Mouse (Mus musculus) retina, postnatal 1 day (tissue): ENCODE data around the gene Gm9745.
"Not testable (repeated sequence)": the region's sequence is repeated elsewhere in the genome, so short reads cannot be mapped to it uniquely, and the experiment has no call there.

Experiments used
- DNase-seq: peaks from one replicate; pipeline ENCODE4 v3.0.0-alpha.2; 2012

The Gm9745 gene

DNA sequence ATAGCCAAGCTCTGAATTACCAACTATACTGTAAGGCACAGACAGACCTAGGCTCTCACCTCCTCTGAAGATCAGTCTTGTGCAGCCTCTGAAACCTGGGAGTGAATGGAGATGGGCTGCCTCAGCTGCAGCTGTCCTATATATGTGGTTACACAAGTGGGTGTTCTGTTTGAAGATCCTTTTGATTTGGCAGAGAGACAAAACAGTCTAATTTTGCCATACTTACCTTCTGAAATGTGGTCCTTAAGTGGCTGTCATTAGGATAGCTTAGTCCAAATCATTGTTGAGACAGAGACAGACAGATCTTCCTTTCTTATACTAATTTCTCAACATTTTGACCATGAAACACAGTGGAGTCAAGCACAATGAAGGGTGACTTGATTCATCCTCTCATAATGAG is at the start of gene Gm9745:
Gene Gm9745 (minus strand): TSS at position 101 of the 400 bp plus-strand sequence.
- not testable (repeated sequence) for DNase-seq

GRCm38 (mm10) chr13:8997221-8997620 is 49.2 kb upstream of the Gm9745 start:
- not testable (repeated sequence) for DNase-seq

- peak; percentile 98 for DNase-seq
Measured at GRCm38 (mm10) chr13:8995990-8996786, 48.2 kb upstream of the Gm9745 start, which contains the start of gene Gtpbp4. Gene Gtpbp4, minus strand, starts transcription at chr13:8996083.

DNA sequence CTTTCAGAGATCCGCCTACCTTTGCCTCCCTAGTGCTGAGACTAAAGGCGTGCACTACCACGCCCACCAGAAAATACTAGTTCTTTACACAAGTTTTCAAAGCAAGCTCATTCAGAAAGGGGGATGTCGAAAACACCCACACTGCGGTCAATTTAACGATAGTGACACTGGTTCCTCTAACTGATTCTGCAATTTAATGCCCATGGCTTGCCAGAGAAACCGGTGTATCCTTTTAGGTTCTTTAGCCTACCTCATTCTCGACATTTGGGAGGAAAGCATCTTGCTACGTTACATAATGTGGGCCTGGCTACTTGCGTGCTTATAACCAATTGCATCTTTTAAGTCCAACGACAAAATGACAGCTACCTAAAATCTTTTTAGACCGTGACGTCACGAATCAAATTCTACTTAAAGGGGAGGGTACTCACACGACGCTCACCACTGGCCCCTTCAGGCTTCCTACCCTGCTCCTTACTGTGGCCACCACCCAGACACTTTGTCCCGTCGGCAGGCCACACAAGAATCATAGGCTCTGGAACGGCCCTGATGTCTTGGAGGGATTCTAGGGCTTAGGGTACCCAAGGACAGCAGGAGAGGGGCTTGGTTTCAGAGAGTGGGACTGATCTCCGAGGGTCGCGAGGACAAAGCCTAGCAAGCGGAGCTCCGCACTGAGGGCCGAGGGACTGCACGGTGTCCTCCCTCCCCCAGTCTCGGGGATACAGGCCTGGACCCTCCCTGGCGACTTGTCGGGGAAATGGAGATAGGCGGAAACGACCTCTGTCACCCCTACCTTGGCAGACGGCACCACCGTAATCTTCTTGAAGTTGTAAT is 47.3 kb upstream of the Gm9745 start:
- DNase-seq = no peak

DNA sequence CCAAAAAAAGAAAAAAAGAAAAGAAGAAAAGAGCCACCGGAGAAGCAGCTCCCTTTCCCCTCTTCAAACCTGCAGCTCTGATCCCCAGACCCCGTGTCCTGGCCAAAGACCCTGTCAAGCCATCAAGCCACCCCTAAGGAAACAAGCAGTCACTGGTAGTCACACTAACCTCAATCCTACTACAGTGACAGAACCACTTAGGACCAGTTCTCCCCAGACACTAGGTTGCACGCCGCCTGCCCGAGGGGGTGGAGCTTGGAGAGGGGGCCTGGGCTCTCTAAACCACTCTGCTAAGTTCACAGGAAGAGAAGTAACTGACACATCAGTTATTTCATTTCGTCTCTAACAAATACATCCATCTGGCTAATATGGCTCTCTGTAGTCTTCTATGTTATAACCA is 44.2 kb upstream of the Gm9745 start:
- no peak for DNase-seq

GRCm38 (mm10) chr13:8972972-8973371 is 24.9 kb upstream of the Gm9745 start:
- DNase-seq = no peak

DNA sequence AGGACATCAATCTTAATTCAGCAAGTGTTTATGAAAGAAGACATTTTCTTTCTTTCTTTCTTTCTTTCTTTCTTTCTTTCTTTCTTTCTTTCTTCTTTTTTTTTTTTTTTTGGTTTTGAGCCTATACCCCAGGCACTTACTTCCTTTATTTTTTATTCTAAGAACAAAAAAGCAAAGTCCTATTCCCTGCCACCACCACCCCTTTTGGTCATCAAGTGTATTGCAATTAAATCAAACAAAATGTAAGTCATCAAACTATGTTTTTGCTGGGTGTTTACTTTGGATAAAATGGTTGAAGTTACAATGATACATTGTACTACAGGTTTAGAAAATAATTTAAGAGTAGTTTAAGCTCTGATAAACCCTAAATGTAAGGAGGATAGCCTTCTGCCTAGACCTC is 24.3 kb upstream of the Gm9745 start:
- DNase-seq = no peak

GRCm38 (mm10) chr13:8967742-8968141 is 19.7 kb upstream of the Gm9745 start:
- no peak for DNase-seq

GRCm38 (mm10) chr13:8965224-8965623 is 17.2 kb upstream of the Gm9745 start:
- DNase-seq = no peak

GRCm38 (mm10) chr13:8962266-8962665 is 14.2 kb upstream of the Gm9745 start:
- DNase-seq = not testable (repeated sequence)

GRCm38 (mm10) chr13:8961128-8961888 is 13.3 kb upstream of the Gm9745 start:
- not testable (repeated sequence) for DNase-seq

DNA sequence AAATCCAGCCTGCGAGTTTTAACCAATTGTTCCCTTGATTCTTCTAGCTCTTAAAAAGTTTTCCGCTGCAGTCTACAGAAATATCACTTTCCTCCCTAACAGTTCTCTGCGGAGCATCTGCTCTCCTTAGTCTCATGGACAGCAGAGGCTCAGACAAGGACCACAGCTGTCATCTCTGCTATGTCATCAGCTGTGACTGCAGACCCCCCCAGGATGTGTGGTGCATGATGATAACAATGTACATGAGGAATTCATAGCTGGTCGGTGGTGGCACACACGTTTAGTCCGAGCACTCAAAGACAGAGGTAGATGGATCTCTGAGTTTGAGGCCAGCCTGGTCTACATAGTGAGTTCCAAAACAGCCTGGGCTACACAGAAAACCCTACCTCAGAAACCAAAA is 11.5 kb upstream of the Gm9745 start:
- not testable (repeated sequence) for DNase-seq

DNA sequence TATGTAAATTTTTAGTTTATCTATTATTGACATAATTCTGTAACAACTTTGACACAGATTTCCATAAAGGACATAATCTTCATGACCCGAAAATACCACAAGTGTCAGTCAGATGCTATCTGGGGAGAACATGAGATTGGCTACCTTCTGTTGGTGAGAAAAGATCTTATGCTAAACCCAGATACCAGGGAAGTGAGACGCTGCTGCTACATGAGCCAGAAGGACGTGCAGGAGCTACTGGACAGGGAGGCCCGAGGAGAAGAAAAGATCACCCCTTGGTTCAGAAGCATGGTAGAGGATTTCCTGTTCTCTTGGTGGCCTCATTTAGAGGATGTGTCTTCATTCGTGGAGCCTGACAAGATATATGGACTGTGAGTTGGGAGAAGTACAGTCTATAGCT is 11.0 kb upstream of the Gm9745 start:
- DNase-seq = not testable (repeated sequence)

GRCm38 (mm10) chr13:8956873-8957272 is 8.8 kb upstream of the Gm9745 start:
- not testable (repeated sequence) for DNase-seq

GRCm38 (mm10) chr13:8955127-8955526 is 7.1 kb upstream of the Gm9745 start:
- not testable (repeated sequence) for DNase-seq

GRCm38 (mm10) chr13:8952563-8952962 is 4.5 kb upstream of the Gm9745 start, which contains the start of gene Idi2:
Gene Idi2, plus strand, starts transcription at chr13:8952863.
- not testable (repeated sequence) for DNase-seq

DNA sequence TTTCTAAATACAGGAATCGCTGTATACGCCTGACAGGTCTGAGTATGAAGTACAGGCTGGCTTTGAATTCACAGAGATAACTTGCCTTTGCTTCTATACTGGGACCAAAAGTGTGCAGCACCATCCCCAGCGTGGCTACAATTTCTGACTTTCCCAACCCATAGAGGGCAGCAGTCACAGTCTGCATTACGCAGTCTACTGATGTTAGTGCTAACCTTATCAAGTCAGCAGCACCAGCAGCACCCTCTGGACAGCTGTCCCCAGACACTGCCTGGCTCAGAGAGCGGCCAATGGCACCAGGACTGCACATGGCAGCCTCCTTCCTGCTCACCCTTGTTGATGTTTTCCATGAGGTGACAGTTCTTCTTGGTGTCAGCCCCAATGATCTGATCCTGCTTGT is 4.2 kb downstream of the Gm9745 start:
- DNase-seq = not testable (repeated sequence)

DNA sequence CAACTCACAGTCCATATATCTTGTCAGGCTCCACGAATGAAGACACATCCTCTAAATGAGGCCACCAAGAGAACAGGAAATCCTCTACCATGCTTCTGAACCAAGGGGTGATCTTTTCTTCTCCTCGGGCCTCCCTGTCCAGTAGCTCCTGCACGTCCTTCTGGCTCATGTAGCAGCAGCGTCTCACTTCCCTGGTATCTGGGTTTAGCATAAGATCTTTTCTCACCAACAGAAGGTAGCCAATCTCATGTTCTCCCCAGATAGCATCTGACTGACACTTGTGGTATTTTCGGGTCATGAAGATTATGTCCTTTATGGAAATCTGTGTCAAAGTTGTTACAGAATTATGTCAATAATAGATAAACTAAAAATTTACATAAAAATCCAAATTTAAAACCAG is 6.3 kb downstream of the Gm9745 start:
- DNase-seq = not testable (repeated sequence)

GRCm38 (mm10) chr13:8941110-8941509 is 6.9 kb downstream of the Gm9745 start:
- not testable (repeated sequence) for DNase-seq

GRCm38 (mm10) chr13:8937611-8938140 is 10.4 kb downstream of the Gm9745 start:
- DNase-seq = not testable (repeated sequence)

DNA sequence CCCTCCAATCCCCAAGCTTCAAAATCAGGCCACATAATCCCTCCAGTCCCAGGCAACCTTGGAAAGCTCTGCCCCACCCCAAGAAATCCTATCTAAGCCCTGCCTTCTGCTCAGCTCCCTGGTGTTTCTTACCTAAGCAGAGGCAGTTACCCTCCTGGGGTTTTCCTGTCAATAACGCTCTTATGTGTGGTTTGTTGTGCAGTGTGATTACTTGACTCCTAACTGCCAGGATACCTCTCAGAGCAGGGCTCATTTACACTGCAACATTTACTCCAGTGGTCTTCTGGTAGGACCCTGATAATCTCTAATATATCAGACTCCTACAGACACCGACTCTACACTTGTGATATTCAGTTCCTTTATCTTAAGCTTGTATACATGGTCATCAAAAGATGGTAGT is 14.5 kb downstream of the Gm9745 start:
- DNase-seq = peak; percentile 11

DNA sequence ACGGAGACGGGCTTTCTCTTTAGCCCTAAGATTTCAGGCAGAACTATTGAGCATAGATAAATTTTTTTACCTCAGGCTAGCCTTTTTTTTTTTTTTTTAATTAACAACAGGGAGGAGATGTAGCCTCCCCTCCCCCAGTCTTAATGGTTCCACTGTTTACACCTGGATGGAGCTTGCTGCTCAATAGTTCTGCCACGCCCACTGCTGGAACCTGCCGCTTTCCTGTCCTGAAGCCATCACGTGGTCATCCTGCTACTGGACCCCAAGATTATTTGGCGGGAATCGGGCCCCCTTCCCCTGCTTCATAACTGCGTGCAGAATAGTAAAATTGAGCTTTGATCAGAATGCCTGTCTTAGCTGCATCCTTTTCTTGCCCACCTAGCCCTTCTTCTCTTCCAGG is 34.1 kb downstream of the Gm9745 start:
- DNase-seq = not testable (repeated sequence)

GRCm38 (mm10) chr13:8905986-8906385 is 42.0 kb downstream of the Gm9745 start:
- not testable (repeated sequence) for DNase-seq
